Mouse (Mus musculus): Measurements from ENCODE around the gene Tnfrsf1a.

DNA sequence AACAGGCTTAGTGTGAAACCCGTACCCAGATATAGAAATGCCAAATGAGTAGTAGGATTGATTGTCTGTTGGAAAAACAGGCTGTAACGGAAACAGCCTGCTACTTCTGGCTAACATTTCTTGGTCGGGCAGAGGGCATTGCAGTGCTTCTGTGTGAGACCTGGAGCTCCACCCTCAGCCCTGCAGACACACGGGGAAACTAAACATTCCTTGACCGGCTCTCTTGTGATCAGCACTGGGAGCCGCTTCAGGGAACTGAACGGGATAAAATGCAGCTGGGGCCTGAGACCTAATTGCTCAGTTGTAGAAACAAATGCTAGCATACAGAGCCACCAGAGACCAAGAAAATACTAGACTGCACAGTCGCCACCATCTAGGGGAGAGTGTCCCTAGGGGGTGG, 7.1 kb downstream of the Tnfrsf1a start:
- TF ChIP-seq CTCF (IDR thresholded peaks at IDR 0.05; ENCODE audit: low read depth, low read length) (no peak), TAL1 (conservative IDR thresholded peaks at IDR 0.05; ENCODE audit: low read depth, low read length) (no peak), POLR2AphosphoS5 (IDR thresholded peaks at IDR 0.05; ENCODE audit: insufficient replicate concordance, low read depth, low read length) (no peak), GATA1 (IDR thresholded peaks at IDR 0.05; ENCODE audit: borderline replicate concordance, low read length) (no peak), GATA2 (IDR thresholded peaks at IDR 0.05; ENCODE audit: borderline replicate concordance, low read depth, low read length) (no peak)
